Mouse (Mus musculus): ENCODE data around the gene H3f3b.

H3f3b gene

GRCm38 (mm10) chr11:116027756-116028155 is at the start of gene H3f3b:
Gene H3f3b, minus strand, starts transcription at chr11:116027962.
- peak; percentile 81 for DNase-seq (ENCODE audit: low read depth)

- DNase-seq (ENCODE audit: low read depth), result peak; percentile 91
Observed at GRCm38 (mm10) chr11:116076836-116077235, 49.1 kb upstream of the H3f3b start.

- DNase-seq (ENCODE audit: low read depth), result no peak
Observed at GRCm38 (mm10) chr11:116076266-116076540, 48.4 kb upstream of the H3f3b start.

- peak; percentile 40 for DNase-seq (ENCODE audit: low read depth)
Observed at GRCm38 (mm10) chr11:116075539-116076265, 47.9 kb upstream of the H3f3b start.

GRCm38 (mm10) chr11:116074436-116074991 is 46.8 kb upstream of the H3f3b start:
- peak; percentile 92 for DNase-seq (ENCODE audit: low read depth)

GRCm38 (mm10) chr11:116072608-116073007 is 44.8 kb upstream of the H3f3b start:
- DNase-seq (ENCODE audit: low read depth), result no peak

GRCm38 (mm10) chr11:116071510-116071909 is 43.7 kb upstream of the H3f3b start:
- peak; percentile 98 for DNase-seq (ENCODE audit: low read depth)

- DNase-seq (ENCODE audit: low read depth), result no peak
Observed at GRCm38 (mm10) chr11:116065345-116065744, 37.6 kb upstream of the H3f3b start.

- no peak for DNase-seq (ENCODE audit: low read depth)
Observed at GRCm38 (mm10) chr11:116064187-116064867, 36.6 kb upstream of the H3f3b start.

- no peak for DNase-seq (ENCODE audit: low read depth)
Observed at GRCm38 (mm10) chr11:116063562-116063961, 35.8 kb upstream of the H3f3b start.

- DNase-seq (ENCODE audit: low read depth), result no peak
Observed at GRCm38 (mm10) chr11:116062521-116062920, 34.8 kb upstream of the H3f3b start.

GRCm38 (mm10) chr11:116061641-116062415 is 34.1 kb upstream of the H3f3b start:
- DNase-seq (ENCODE audit: low read depth), result no peak

GRCm38 (mm10) chr11:116060596-116060995 is 32.8 kb upstream of the H3f3b start:
- no peak for DNase-seq (ENCODE audit: low read depth)

GRCm38 (mm10) chr11:116059691-116060025 is 31.9 kb upstream of the H3f3b start:
- no peak for DNase-seq (ENCODE audit: low read depth)

GRCm38 (mm10) chr11:116058868-116059690 is 31.3 kb upstream of the H3f3b start:
- no peak for DNase-seq (ENCODE audit: low read depth)

- DNase-seq (ENCODE audit: low read depth), result no peak
Observed at GRCm38 (mm10) chr11:116058022-116058614, 30.4 kb upstream of the H3f3b start.

- DNase-seq (ENCODE audit: low read depth), result no peak
Observed at GRCm38 (mm10) chr11:116057237-116057881, 29.6 kb upstream of the H3f3b start.

GRCm38 (mm10) chr11:116055873-116056272 is 28.1 kb upstream of the H3f3b start:
- no peak for DNase-seq (ENCODE audit: low read depth)

- DNase-seq (ENCODE audit: low read depth), result no peak
Observed at GRCm38 (mm10) chr11:116053510-116054229, 25.9 kb upstream of the H3f3b start.

- no peak for DNase-seq (ENCODE audit: low read depth)
Observed at GRCm38 (mm10) chr11:116050196-116050595, 22.4 kb upstream of the H3f3b start.
